Mouse (Mus musculus): ENCODE results near the gene Btbd8. TPM values are rescaled to one million over a fixed set of nuclear protein-coding genes. Genes with fewer than 3 reads are reported as not detected.

Btbd8 gene
- polyA plus RNA-seq, 1 experiment: not detected

DNA sequence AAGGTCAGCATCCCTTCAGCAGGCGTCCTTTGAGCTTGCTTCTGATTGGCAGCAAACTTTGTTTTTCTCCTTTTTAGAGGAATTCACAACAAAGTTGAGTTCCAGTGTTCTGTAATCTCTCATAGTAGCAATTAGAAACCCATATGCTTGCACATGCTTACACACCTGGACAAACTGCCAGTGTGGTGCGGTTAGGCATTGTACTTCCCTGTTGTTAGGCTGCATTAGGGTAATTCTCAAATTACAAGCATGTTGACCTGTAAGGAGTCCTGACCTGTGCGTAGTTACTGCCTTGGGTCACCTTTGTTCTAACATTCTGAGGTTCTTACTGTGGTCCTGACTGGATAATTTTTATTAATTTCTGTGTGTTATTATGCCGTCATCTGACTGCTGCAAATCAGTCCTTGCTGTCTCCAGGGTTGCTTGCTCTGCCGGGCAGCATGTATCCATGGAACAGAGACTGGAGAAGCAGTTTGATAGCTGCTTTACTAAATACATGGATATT lies 61.1 kb downstream of the Btbd8 start:
- 0 out of 2 replicates have a peak overlapping the region, but pooled peaks have one; percentile 20 for H3K4me3 ChIP-seq (ENCODE audit: insufficient read depth, low read depth, low read length)
- TF ChIP-seq CTCF (IDR thresholded peaks at IDR 0.05; ENCODE audit: insufficient read depth, low read depth, low read length) (no peak), POLR2A (IDR thresholded peaks at IDR 0.05; ENCODE audit: insufficient read depth, low read depth, low read length) (no peak)
- H3K4me1 ChIP-seq (ENCODE audit: control insufficient read depth, insufficient read depth, low read length): no peaks in the 10 kb centered on the region; the same call in 1 of the 2 replicates
- no peak overlapping the region for H3K27ac ChIP-seq (ENCODE audit: insufficient read depth, low read depth, low read length)
- 44% methylated on average over 5 of the region's 5 CpGs for WGBS

DNA sequence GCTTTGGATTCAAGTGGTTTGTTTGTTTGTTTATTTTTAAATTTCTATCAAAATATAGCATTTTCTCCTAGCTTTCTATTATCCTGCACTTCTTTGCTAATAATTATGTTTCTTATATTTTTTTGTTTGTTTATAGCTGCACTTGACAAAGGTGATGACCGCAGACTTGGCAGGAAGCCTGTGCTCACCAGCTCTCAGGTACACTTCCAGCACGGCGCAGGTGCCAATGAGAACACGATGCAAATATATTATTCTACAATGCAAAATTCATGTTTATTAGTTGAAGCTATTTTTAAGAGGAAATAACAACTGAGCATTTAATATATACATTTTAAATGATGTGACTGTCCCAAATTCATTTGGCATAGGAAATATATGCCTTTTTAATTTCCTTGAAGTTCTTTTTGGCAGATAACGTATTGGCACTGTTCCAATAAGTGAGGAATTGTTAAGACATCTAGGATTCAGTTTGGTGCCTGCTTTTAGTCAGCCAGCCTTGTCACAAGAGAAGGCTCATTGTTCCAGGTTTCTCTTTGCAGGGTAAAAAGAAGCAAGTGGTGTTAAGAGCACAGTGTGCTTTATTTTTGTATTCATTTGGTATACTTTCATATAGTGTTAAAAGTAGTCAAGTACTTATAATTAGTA lies 62.2 kb downstream of the Btbd8 start:
- no peak overlapping the region for H3K4me3 ChIP-seq (ENCODE audit: insufficient read depth, low read depth, low read length)

DNA sequence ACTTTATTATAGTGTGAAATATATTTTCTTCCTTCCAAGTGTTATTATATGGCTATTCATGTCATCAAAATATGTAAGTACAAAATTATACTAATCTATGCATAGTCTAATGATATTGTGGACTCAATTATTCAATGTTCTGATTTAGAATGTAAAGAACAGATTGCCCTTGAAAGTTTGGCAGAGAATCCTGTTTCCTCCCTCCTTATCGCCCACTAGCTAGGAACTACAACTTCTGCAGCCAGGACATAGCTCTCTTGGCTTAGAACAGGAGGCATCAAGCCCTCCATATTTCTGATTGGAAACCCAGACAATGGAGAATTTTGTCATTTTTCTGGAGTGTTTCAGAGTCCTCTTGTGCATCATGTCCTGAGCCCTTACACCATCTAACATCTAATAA lies 62.9 kb downstream of the Btbd8 start:
- no peak for TF ChIP-seq POLR2A (IDR thresholded peaks at IDR 0.05; ENCODE audit: insufficient read depth, low read depth, low read length)
- Histone ChIP-seq H3K27ac (ENCODE audit: insufficient read depth, low read depth, low read length) (no peak overlapping the region), H3K4me1 (ENCODE audit: control insufficient read depth, insufficient read depth, low read length) (no peaks in the 10 kb centered on the region; the same call in 1 of the 2 replicates), H3K4me3 (ENCODE audit: insufficient read depth, low read depth, low read length) (no peak overlapping the region)
- 74% methylated on average over 1 of the region's 1 CpGs for WGBS

More for the DNA sequence above, 62.2 kb downstream of the Btbd8 start:
- 78% methylated on average over 5 of the region's 5 CpGs for WGBS
- Histone ChIP-seq H3K4me1 (ENCODE audit: control insufficient read depth, insufficient read depth, low read length) (no peaks in the 10 kb centered on the region; the same call in 1 of the 2 replicates), H3K27ac (ENCODE audit: insufficient read depth, low read depth, low read length) (no peak overlapping the region)
- TF ChIP-seq CTCF (IDR thresholded peaks at IDR 0.05; ENCODE audit: insufficient read depth, low read depth, low read length): no peak
- no peak for TF ChIP-seq POLR2A (IDR thresholded peaks at IDR 0.05; ENCODE audit: insufficient read depth, low read depth, low read length)

DNA sequence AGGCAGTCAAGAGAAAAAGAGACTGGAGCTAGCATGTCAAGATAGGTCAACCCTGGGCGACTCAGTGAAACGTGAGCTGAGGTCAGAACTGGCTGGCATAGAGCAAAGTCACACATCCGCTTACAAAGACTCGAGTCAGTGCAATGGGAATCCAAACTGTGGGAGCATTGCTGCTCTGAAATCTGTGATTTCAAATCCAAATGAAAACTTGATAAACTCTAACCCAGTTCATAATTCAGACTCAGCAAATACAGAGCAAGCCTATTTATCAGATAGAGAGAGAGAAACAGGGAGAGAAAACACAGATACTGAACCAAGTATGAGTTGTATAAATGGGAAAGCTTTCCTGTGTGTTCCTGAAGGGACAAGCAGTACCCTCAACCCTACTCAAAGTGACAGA lies 69.5 kb downstream of the Btbd8 start, which contains the start of gene Gm42669:
Gene Gm42669 (plus strand): TSS at position 301 of the 400 bp plus-strand sequence.
- TF ChIP-seq POLR2A (IDR thresholded peaks at IDR 0.05; ENCODE audit: insufficient read depth, low read depth, low read length): no peak
- no peak for TF ChIP-seq CTCF (IDR thresholded peaks at IDR 0.05; ENCODE audit: insufficient read depth, low read depth, low read length)
- Histone ChIP-seq H3K4me1 (ENCODE audit: control insufficient read depth, insufficient read depth, low read length) (no peaks in the 10 kb centered on the region; the same call in 1 of the 2 replicates), H3K27ac (ENCODE audit: insufficient read depth, low read depth, low read length) (no peak within 1 kb of the TSS), H3K4me3 (ENCODE audit: insufficient read depth, low read depth, low read length) (no peak within 1 kb of the TSS)
- WGBS: 86% methylated on average over 4 of the region's 4 CpGs

DNA sequence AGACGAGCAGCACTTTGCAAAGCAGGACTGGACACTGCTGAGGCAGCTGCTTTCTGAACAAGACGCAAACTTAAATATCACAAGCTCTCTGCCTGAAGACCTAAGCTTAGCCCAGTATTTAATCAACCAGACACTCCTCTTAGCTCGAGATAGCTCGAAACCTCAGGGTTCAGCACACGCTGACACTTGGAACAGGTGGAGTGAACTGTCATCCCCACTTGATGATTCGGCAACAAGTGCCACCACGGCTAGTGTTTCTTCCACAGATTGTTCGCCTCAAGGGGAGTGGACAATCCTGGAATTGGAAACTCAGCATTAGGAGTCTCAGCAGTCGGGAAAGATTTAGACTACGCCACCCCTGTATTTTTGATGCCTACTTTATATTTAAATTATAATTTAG lies 72.7 kb downstream of the Btbd8 start:
- Histone ChIP-seq H3K4me1 (ENCODE audit: control insufficient read depth, insufficient read depth, low read length) (no peaks in the 10 kb centered on the region), H3K27ac (ENCODE audit: insufficient read depth, low read depth, low read length) (no peak overlapping the region), H3K4me3 (ENCODE audit: insufficient read depth, low read depth, low read length) (no peak overlapping the region)
- 93% methylated on average over 10 of the region's 10 CpGs for WGBS
- TF ChIP-seq CTCF (IDR thresholded peaks at IDR 0.05; ENCODE audit: insufficient read depth, low read depth, low read length): no peak
- TF ChIP-seq POLR2A (IDR thresholded peaks at IDR 0.05; ENCODE audit: insufficient read depth, low read depth, low read length): no peak

DNA sequence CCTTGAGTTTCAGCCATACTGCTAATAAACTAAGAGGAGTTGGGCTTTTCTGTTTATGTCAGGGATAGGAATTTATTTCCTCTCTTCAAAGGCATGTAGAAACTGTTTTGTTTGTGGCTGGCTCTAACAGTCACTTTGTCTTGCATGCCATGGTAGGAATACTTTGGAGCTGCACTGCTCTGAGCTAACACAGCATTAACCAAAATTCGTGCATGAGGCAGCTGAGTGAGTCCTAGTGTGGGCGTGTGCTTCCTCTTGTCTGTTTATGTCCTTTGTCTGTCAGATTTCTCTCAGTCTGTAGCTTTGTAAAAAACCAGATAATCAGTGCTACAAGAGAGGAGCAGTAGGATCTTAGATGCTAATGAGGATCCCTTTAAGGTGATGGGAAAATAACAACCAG lies 73.5 kb downstream of the Btbd8 start:
- no peak overlapping the region for H3K27ac ChIP-seq (ENCODE audit: insufficient read depth, low read depth, low read length)
- WGBS: 56% methylated on average over 2 of the region's 2 CpGs
- H3K4me3 ChIP-seq (ENCODE audit: insufficient read depth, low read depth, low read length): no peak overlapping the region
- TF ChIP-seq POLR2A (IDR thresholded peaks at IDR 0.05; ENCODE audit: insufficient read depth, low read depth, low read length) (no peak), CTCF (IDR thresholded peaks at IDR 0.05; ENCODE audit: insufficient read depth, low read depth, low read length) (no peak)
- H3K4me1 ChIP-seq (ENCODE audit: control insufficient read depth, insufficient read depth, low read length): no peaks in the 10 kb centered on the region

DNA sequence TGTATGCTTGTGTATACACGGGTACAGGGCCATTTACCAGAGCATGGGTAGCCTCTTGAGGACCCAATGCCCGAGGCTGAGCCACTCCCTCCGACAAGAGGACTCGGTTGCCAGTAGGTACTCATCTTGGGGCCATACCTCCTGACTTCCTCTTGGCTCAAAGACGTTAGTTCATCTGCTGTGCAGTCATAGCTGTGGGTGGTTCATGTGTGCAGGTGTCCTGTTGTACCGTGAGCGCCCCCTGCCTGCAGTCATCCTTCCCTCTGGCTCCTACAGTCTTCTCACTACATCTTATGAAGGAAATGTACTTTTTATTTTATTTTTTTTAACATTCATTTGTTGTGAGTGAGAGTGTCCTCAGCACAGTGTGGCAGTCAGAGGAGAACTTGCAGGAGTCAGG lies 75.8 kb downstream of the Btbd8 start:
- 50% methylated on average over 7 of the region's 7 CpGs for WGBS
- Histone ChIP-seq H3K4me3 (ENCODE audit: insufficient read depth, low read depth, low read length) (no peak overlapping the region), H3K4me1 (ENCODE audit: control insufficient read depth, insufficient read depth, low read length) (no peaks in the 10 kb centered on the region), H3K27ac (ENCODE audit: insufficient read depth, low read depth, low read length) (no peak overlapping the region)
- no peak for TF ChIP-seq CTCF (IDR thresholded peaks at IDR 0.05; ENCODE audit: insufficient read depth, low read depth, low read length)
- TF ChIP-seq POLR2A (IDR thresholded peaks at IDR 0.05; ENCODE audit: insufficient read depth, low read depth, low read length): no peak

DNA sequence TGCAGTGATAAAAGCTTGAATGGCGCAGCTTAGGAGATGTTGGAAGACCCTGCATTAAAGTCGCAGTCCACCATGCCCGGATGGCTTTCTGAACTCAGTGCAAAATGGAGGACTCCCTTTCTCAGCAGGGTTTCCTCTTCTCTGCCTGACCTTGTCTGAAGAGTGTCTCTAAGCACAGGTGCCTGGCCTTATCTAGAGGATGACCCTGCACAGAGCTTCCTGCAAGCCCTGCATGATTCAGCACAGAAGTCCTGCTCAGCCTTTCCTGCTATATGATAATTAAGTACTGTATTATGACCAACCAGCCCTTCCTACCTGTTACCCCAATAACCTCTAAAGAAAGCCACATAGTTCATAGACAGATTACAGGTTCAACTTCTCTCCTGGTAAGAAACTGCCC lies 77.7 kb downstream of the Btbd8 start:
- Histone ChIP-seq H3K4me1 (ENCODE audit: control insufficient read depth, insufficient read depth, low read length) (no peaks in the 10 kb centered on the region), H3K4me3 (ENCODE audit: insufficient read depth, low read depth, low read length) (no peak overlapping the region), H3K27ac (ENCODE audit: insufficient read depth, low read depth, low read length) (no peak overlapping the region)
- TF ChIP-seq CTCF (IDR thresholded peaks at IDR 0.05; ENCODE audit: insufficient read depth, low read depth, low read length): no peak
- TF ChIP-seq POLR2A (IDR thresholded peaks at IDR 0.05; ENCODE audit: insufficient read depth, low read depth, low read length): no peak
- WGBS: 97% methylated on average over 3 of the region's 3 CpGs

DNA sequence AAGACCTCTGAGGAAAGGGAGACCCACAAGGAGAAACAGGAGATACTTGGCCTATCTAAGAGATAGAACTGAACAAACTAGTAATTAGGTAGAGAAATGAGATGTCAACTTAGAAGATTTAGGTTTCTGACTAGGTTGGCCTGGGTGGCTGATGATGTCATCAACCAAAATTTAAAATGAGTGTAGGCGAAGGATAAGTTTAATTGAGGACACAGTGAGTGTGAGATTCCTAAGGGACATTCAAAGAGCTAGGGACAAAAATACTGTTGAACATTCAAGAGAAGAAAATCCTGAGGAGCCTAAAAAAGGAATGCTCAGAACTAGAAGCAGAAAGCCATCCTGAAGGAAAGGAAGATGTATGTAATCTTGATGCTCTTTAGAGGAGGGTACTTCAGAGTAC lies 78.3 kb downstream of the Btbd8 start:
- Histone ChIP-seq H3K27ac (ENCODE audit: insufficient read depth, low read depth, low read length) (no peak overlapping the region), H3K4me1 (ENCODE audit: control insufficient read depth, insufficient read depth, low read length) (no peaks in the 10 kb centered on the region), H3K4me3 (ENCODE audit: insufficient read depth, low read depth, low read length) (no peak overlapping the region)
- TF ChIP-seq CTCF (IDR thresholded peaks at IDR 0.05; ENCODE audit: insufficient read depth, low read depth, low read length): no peak
- no peak for TF ChIP-seq POLR2A (IDR thresholded peaks at IDR 0.05; ENCODE audit: insufficient read depth, low read depth, low read length)
- WGBS: 94% methylated on average over 1 of the region's 1 CpGs
